Mouse (Mus musculus): ENCODE results near the gene Cerk.
"Not testable (repeated sequence)": the region's sequence is repeated elsewhere in the genome, so short reads cannot be mapped to it uniquely, and the experiment has no call there.

Cerk gene

GRCm38 (mm10) chr15:86113342-86113710, 72.6 kb downstream of the Cerk start:
- no peak for DNase-seq (ENCODE audit: low spot score in 2 of 2)

- DNase-seq (ENCODE audit: low spot score in 2 of 2): no peak
Observed at GRCm38 (mm10) chr15:86112707-86113341, 73.1 kb downstream of the Cerk start.

GRCm38 (mm10) chr15:86110361-86111103, 75.4 kb downstream of the Cerk start:
- DNase-seq (ENCODE audit: low spot score in 2 of 2): no peak

- no peak for DNase-seq (ENCODE audit: low spot score in 2 of 2)
Observed at GRCm38 (mm10) chr15:86109650-86110211, 76.2 kb downstream of the Cerk start.

- no peak for DNase-seq (ENCODE audit: low spot score in 2 of 2)
Observed at GRCm38 (mm10) chr15:86109245-86109644, 76.7 kb downstream of the Cerk start.

GRCm38 (mm10) chr15:86107831-86108471, 78.0 kb downstream of the Cerk start:
- no peak for DNase-seq (ENCODE audit: low spot score in 2 of 2)

GRCm38 (mm10) chr15:86105751-86106150, 80.2 kb downstream of the Cerk start:
- no peak for DNase-seq (ENCODE audit: low spot score in 2 of 2)

GRCm38 (mm10) chr15:86105345-86105697, 80.6 kb downstream of the Cerk start:
- DNase-seq (ENCODE audit: low spot score in 2 of 2): no peak

- DNase-seq (ENCODE audit: low spot score in 2 of 2): no peak
Observed at GRCm38 (mm10) chr15:86104401-86105344, 81.3 kb downstream of the Cerk start.

- DNase-seq (ENCODE audit: low spot score in 2 of 2): no peak
Observed at GRCm38 (mm10) chr15:86102308-86102707, 83.6 kb downstream of the Cerk start.

- no peak for DNase-seq (ENCODE audit: low spot score in 2 of 2)
Observed at GRCm38 (mm10) chr15:86101585-86101984, 84.4 kb downstream of the Cerk start.

- no peak for DNase-seq (ENCODE audit: low spot score in 2 of 2)
Observed at GRCm38 (mm10) chr15:86097871-86098270, 88.1 kb downstream of the Cerk start.

GRCm38 (mm10) chr15:86096604-86097020, 89.3 kb downstream of the Cerk start:
- not testable (repeated sequence) for DNase-seq (ENCODE audit: low spot score in 2 of 2)

- no peak for DNase-seq (ENCODE audit: low spot score in 2 of 2)
Observed at GRCm38 (mm10) chr15:86095722-86096603, 90.0 kb downstream of the Cerk start.

GRCm38 (mm10) chr15:86094324-86095121, 91.4 kb downstream of the Cerk start:
- DNase-seq (ENCODE audit: low spot score in 2 of 2): no peak

- DNase-seq (ENCODE audit: low spot score in 2 of 2): no peak
Observed at GRCm38 (mm10) chr15:86093236-86093635, 92.7 kb downstream of the Cerk start.

- no peak for DNase-seq (ENCODE audit: low spot score in 2 of 2)
Observed at GRCm38 (mm10) chr15:86091998-86092670, 93.8 kb downstream of the Cerk start.

GRCm38 (mm10) chr15:86091201-86091997, 94.5 kb downstream of the Cerk start:
- DNase-seq (ENCODE audit: low spot score in 2 of 2): no peak
